Mouse (Mus musculus) embryonic fibroblast, embryonic 13.5 days (primary cell): ENCODE data around the gene 2610301B20Rik.

Source experiments
- CTCF ChIP-seq: IDR thresholded peaks from 2 replicates; pipeline ENCODE4 v1.5.1; 2011; ENCODE audit warnings: mild to moderate bottlenecking, control low read depth, low read length, moderate library complexity, borderline replicate concordance; ENCODE audit not compliant: insufficient read depth
- POLR2A ChIP-seq: IDR thresholded peaks from 2 replicates; pipeline ENCODE4 v1.6.1; 2011; ENCODE audit warnings: low read depth, mild to moderate bottlenecking, control low read depth, low read length, moderate library complexity

GRCm38 (mm10) chr4:10920622-10921021 lies 46.3 kb downstream of the 2610301B20Rik start:
- TF ChIP-seq POLR2A (no peak), CTCF (no peak)
